Mouse (Mus musculus) forebrain, embryonic 10.5 days (tissue): ENCODE measurements at regions not wholly inside any gene's neighbourhood (a gene's known extent, or its start where the extent isn't known, plus 50 kb on each side); places are given as distances from the start of the nearest gene placed in this dataset. TPM values are rescaled to one million over a fixed set of nuclear protein-coding genes. Genes with fewer than 3 reads are reported as not detected.

Experiments
- DNase-seq: peaks from one replicate; pipeline ENCODE4 v3.0.0-alpha.2; 2017; ENCODE audit warnings: low spot score; ENCODE audit errors: extremely low spot score
- H3K27ac ChIP-seq: fragments of 300-500 bp; sonication (generic); 2 replicates; pipeline ENCODE4 v1.5.1; 2016; ENCODE audit warnings: mild to moderate bottlenecking
- H3K27me3 ChIP-seq: fragments of 300-500 bp; sonication (generic); 2 replicates; pipeline ENCODE4 v1.6.1; 2016; ENCODE audit warnings: mild to moderate bottlenecking; ENCODE audit not compliant: poor library complexity, severe bottlenecking
- H3K36me3 ChIP-seq: fragments of 300-500 bp; sonication (generic); replicated peaks from 2 replicates; pipeline ENCODE4 v1.6.1; 2016; ENCODE audit warnings: mild to moderate bottlenecking, moderate library complexity
- H3K4me1 ChIP-seq: fragments of 300-500 bp; sonication (generic); 2 replicates; pipeline ENCODE4 v1.6.1; 2016
- H3K4me3 ChIP-seq: fragments of 300-500 bp; sonication (generic); 2 replicates; pipeline ENCODE4 v1.5.1; 2016; ENCODE audit warnings: mild to moderate bottlenecking, moderate library complexity
- H3K9me3 ChIP-seq: fragments of 300-500 bp; sonication (generic); 2 replicates; pipeline ENCODE4 v1.6.1; 2016; ENCODE audit warnings: mild to moderate bottlenecking, moderate library complexity
- WGBS: fragments of 180-500 bp; shearing (Covaris S2); methylation state at CpG from one replicate; pipeline ENCODE4 v1.1.7; 2016; 5-methylcytosine and 5-hydroxymethylcytosine counted together
- microRNA-seq: library from miRNA; unstranded; fragments of <30 nt; microRNA quantifications from one replicate; pipeline ENCODE4, GENCODE M21; 2017

- Histone ChIP-seq H3K36me3 (no peaks in the 10 kb centered on the region), H3K4me3 (no peak overlapping the region), H3K27me3 (no peaks in the 10 kb centered on the region), H3K4me1 (no peaks in the 10 kb centered on the region), H3K9me3 (no peaks in the 10 kb centered on the region), H3K27ac (no peak overlapping the region)
- 81% methylated on average over 2 of the region's 2 CpGs for WGBS
- DNase-seq: no peak
Observed at GRCm38 (mm10) chr3:33218291-33218690, 75.2 kb upstream of the Pex5l start.

- WGBS: 82% methylated on average over 18 of the region's 18 CpGs
- Histone ChIP-seq H3K4me1 (no peaks in the 10 kb centered on the region), H3K4me3 (no peak overlapping the region), H3K9me3 (no peaks in the 10 kb centered on the region), H3K36me3 (no peaks in the 10 kb centered on the region), H3K27ac (no peak overlapping the region), H3K27me3 (no peaks in the 10 kb centered on the region)
- DNase-seq: no peak
Observed at GRCm38 (mm10) chr3:33217360-33218034, 74.5 kb upstream of the Pex5l start.

- 81% methylated on average over 4 of the region's 4 CpGs for WGBS
- Histone ChIP-seq H3K27ac (no peak overlapping the region), H3K27me3 (no peaks in the 10 kb centered on the region), H3K9me3 (no peaks in the 10 kb centered on the region), H3K4me3 (no peak overlapping the region), H3K36me3 (no peaks in the 10 kb centered on the region), H3K4me1 (no peaks in the 10 kb centered on the region)
- DNase-seq: no peak
Observed at GRCm38 (mm10) chr3:33211224-33211817, 68.3 kb upstream of the Pex5l start.

Small RNAs in the stretch of these regions (microRNA-seq; reads per million reads assigned to microRNA genes)
- gene Gm27974: not detected
